Mouse (Mus musculus) G1E (cell line): Measurements from ENCODE around the gene Rbms2.

Experiments
- CTCF ChIP-seq: IDR thresholded peaks from 2 replicates; pipeline ENCODE4 v1.5.1; 2012; ENCODE audit warnings: low read depth, low read length, inconsistent platforms, mixed read lengths
- GATA1 ChIP-seq: IDR thresholded peaks from 2 replicates; pipeline ENCODE4 v1.6.1; 2012; ENCODE audit warnings: borderline replicate concordance, low read length, inconsistent platforms, mixed read lengths
- GATA2 ChIP-seq: IDR thresholded peaks from 2 replicates; pipeline ENCODE4 v1.6.1; 2012; ENCODE audit warnings: low read depth, low read length, inconsistent platforms, borderline replicate concordance
- POLR2AphosphoS5 ChIP-seq: IDR thresholded peaks from 2 replicates; pipeline ENCODE4 v1.6.1; 2012; ENCODE audit warnings: low read depth, low read length, inconsistent platforms; ENCODE audit not compliant: insufficient replicate concordance
- TAL1 ChIP-seq: conservative IDR thresholded peaks from 2 replicates; pipeline ENCODE4 v1.6.1; 2012; ENCODE audit warnings: low read depth, low read length, inconsistent platforms, mixed read lengths

GRCm38 (mm10) chr10:128097587-128097971 lies 82.5 kb downstream of the Rbms2 start:
- TF ChIP-seq CTCF, result no peak
- no peak for TF ChIP-seq GATA2
- no peak for TF ChIP-seq TAL1
- no peak for TF ChIP-seq GATA1
- TF ChIP-seq POLR2AphosphoS5, result no peak
